Mouse (Mus musculus) megakaryocyte, embryonic 14.5 days (primary cell): Measurements from ENCODE around the gene Wfdc16. TPM values are rescaled to one million over a fixed set of nuclear protein-coding genes. Genes with fewer than 3 reads are reported as not detected.
"Not testable (repeated sequence)": the region's sequence is repeated elsewhere in the genome, so short reads cannot be mapped to it uniquely, and the experiment has no call there.

ENCODE experiments used
- H3K27me3 ChIP-seq: replicated peaks from 2 replicates; pipeline ENCODE3; 2012; ENCODE audit warnings: inconsistent platforms
- H3K36me3 ChIP-seq: replicated peaks from 2 replicates; pipeline ENCODE3; 2012; ENCODE audit warnings: low read length, inconsistent platforms, mixed read lengths
- H3K4me1 ChIP-seq: 2 replicates; pipeline ENCODE4 v1.6.1; 2012; ENCODE audit warnings: inconsistent platforms
- H3K4me3 ChIP-seq: replicated peaks from 2 replicates; pipeline ENCODE3; 2012; ENCODE audit warnings: moderate library complexity, mild to moderate bottlenecking, inconsistent platforms
- H3K9me3 ChIP-seq: 2 replicates; pipeline ENCODE4 v1.6.1; 2012; ENCODE audit warnings: inconsistent platforms
- FLI1 ChIP-seq: IDR thresholded peaks from 2 replicates; pipeline ENCODE4 v1.6.1; 2012; ENCODE audit warnings: low read length, inconsistent platforms, mixed read lengths
- GATA1 ChIP-seq: IDR thresholded peaks from 3 replicates; pipeline ENCODE4 v1.6.1; 2012; ENCODE audit warnings: mixed read lengths, low read length, inconsistent platforms, borderline replicate concordance
- polyA plus RNA-seq: library from polyadenylated mRNA; stranded (reverse); fragments of >175 nt; gene quantifications from 2 replicates; pipeline ENCODE4 v1.2.3, GENCODE M21; 2012; ENCODE audit warnings: low replicate concordance; ENCODE audit not compliant: insufficient read depth

The Wfdc16 gene
- polyA plus RNA-seq, 1 experiment: not detected

GRCm38 (mm10) chr2:164608781-164609180 lies 29.8 kb downstream of the Wfdc16 start:
- H3K4me3 ChIP-seq: no peak overlapping the region
- no peaks in the 10 kb centered on the region for H3K36me3 ChIP-seq
- no peaks in the 10 kb centered on the region for H3K4me1 ChIP-seq
- H3K27me3 ChIP-seq: peaks cover 31% of the 10 kb centered on the region
- TF ChIP-seq FLI1 (no peak), GATA1 (no peak)
- peaks cover 2% of the 10 kb centered on the region for H3K9me3 ChIP-seq

DNA sequence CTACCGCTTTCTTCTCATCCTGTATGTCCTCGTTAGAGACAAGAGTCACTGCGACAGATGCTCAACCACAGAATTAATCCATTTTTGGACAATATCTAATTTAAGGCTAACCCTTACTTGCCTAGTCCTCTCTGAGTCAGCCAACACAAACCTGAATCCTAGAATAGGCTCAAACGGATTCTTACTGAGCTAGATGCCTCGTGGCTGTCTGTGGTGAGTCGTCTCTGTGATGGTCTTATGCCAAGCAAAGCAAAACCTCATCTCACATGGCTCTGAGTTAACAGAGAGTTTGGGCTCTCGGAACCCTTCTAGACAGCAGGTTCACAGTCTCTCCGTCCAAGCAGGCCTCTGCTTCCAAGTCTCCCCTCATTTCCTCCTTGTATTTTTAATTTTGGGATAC lies 34.2 kb downstream of the Wfdc16 start:
- TF ChIP-seq FLI1 (no peak), GATA1 (no peak)
- H3K36me3 ChIP-seq: no peaks in the 10 kb centered on the region
- H3K9me3 ChIP-seq: peaks cover 22% of the 10 kb centered on the region
- H3K4me1 ChIP-seq: no peaks in the 10 kb centered on the region
- H3K4me3 ChIP-seq: no peak overlapping the region
- peaks cover 33% of the 10 kb centered on the region for H3K27me3 ChIP-seq

DNA sequence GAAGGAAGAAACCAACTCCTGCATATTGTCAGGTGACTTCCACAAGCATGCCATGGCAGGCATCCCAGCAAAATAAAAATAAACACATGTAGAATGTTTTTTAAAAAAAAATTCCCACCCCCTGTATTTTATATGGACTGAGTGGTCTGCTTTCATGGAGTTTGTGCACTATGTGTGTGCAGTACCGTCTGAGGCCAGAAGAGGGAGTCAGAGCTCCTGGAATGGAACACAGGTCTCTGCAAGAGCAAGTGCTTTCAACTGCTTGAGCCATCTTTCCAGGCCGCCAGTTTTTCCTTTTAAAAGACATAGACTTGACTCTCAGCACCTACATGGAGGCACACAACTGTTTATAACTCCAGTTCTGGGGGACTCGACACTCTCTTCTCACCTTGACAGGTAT lies 35.1 kb downstream of the Wfdc16 start:
- no peaks in the 10 kb centered on the region for H3K4me1 ChIP-seq
- H3K27me3 ChIP-seq: peaks cover 28% of the 10 kb centered on the region
- TF ChIP-seq FLI1 (no peak), GATA1 (no peak)
- H3K9me3 ChIP-seq: peaks cover 22% of the 10 kb centered on the region
- H3K4me3 ChIP-seq: no peak overlapping the region
- H3K36me3 ChIP-seq: no peaks in the 10 kb centered on the region

- TF ChIP-seq GATA1 (no peak), FLI1 (no peak)
- Histone ChIP-seq H3K4me3 (no peak overlapping the region), H3K36me3 (no peaks in the 10 kb centered on the region), H3K4me1 (no peaks in the 10 kb centered on the region), H3K9me3 (peaks cover 22% of the 10 kb centered on the region), H3K27me3 (peaks cover 21% of the 10 kb centered on the region)
Observed at GRCm38 (mm10) chr2:164600179-164600578, 38.4 kb downstream of the Wfdc16 start.

DNA sequence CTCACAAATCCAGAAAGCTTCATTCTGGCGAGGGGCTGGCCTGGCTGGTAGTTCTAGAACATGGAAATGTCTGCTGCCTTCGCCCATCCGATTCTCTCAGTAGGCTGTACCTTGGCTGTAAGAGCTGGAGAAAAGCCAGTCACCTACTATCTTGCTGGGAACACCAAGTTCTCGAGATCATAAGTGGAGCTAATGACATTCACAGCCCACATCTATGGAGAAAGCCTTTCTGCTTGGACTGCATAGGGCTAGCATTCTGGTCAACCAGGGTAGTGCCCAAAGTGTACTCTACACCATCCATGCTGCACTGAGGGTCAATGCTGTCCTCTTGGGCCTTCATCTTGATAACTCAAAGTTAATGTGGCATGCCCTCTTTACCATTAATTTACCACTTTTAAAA lies 45.1 kb downstream of the Wfdc16 start, which contains the start of gene Eppin:
Gene Eppin, minus strand, starts transcription at position 101 of the 400 bp plus-strand sequence.
- no peaks in the 10 kb centered on the region for H3K36me3 ChIP-seq
- no peaks in the 10 kb centered on the region for H3K9me3 ChIP-seq
- H3K27me3 ChIP-seq: peaks cover 35% of the 10 kb centered on the region
- no peaks in the 10 kb centered on the region for H3K4me1 ChIP-seq
- TF ChIP-seq FLI1: no peak
- no peak for TF ChIP-seq GATA1
- no peak within 1 kb of the TSS for H3K4me3 ChIP-seq

DNA sequence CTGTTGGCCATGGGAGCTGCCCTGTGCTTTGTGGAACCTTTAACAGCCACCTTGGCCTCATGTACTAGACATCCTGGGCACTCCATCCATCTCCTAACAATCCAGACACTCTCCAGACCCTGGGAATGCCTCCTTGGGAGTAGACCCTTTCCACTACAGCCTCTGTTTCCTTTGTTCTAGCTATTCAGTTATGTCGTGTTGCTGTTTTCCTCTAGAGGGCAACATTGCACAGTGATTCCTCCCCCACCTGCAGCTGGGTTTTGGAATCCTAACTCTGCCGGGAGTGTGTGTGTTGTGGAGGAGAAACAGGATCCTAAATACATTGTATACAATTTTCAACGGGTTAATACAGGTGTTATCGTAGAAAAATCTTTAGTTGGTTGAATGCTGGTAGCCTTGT lies 46.6 kb downstream of the Wfdc16 start:
- H3K4me1 ChIP-seq: no peaks in the 10 kb centered on the region
- H3K27me3 ChIP-seq: peaks cover 38% of the 10 kb centered on the region
- TF ChIP-seq FLI1: no peak
- TF ChIP-seq GATA1: no peak
- H3K4me3 ChIP-seq: no peak overlapping the region
- H3K36me3 ChIP-seq: no peaks in the 10 kb centered on the region
- no peaks in the 10 kb centered on the region for H3K9me3 ChIP-seq

- H3K4me3 ChIP-seq, H3K36me3 ChIP-seq, H3K9me3 ChIP-seq, H3K4me1 ChIP-seq: not testable (repeated sequence)
- H3K27me3 ChIP-seq: peaks cover 37% of the 10 kb centered on the region
Observed at GRCm38 (mm10) chr2:164585025-164585725, 53.4 kb downstream of the Wfdc16 start, which contains the start of gene Wfdc6a. Gene Wfdc6a, minus strand, starts transcription at chr2:164585447.

Other genes starting within 250 kb of the Wfdc16 start
- gene Slpi, start 249.7 kb downstream of the Wfdc16 start, polyA plus RNA-seq: 10.8 and 19.1 TPM in 2 replicates
- gene Rbpjl, start 235.7 kb downstream of the Wfdc16 start, polyA plus RNA-seq: 0.18 TPM in 1 of 2 replicates, not detected in the other
- gene Matn4, start 233.6 kb downstream of the Wfdc16 start, polyA plus RNA-seq: not detected in 2 replicates
- gene Sdc4, start 194.9 kb downstream of the Wfdc16 start, polyA plus RNA-seq: 0.78 and 6.1 TPM in 2 replicates
- 63.1 and 105 TPM in 2 replicates for gene Sys1, start 181.8 kb downstream of the Wfdc16 start, polyA plus RNA-seq
- gene Gm20458, start 177.8 kb downstream of the Wfdc16 start, polyA plus RNA-seq: 2.4 TPM in 1 of 2 replicates, not detected in the other
- gene Trp53tg5, start 165.1 kb downstream of the Wfdc16 start, polyA plus RNA-seq: not detected in 2 replicates
- 1.7 and 4.2 TPM in 2 replicates for gene Dbndd2, start 152.7 kb downstream of the Wfdc16 start, polyA plus RNA-seq
- gene Pigt, start 141.3 kb downstream of the Wfdc16 start, polyA plus RNA-seq: 103 and 177 TPM in 2 replicates
- gene Wfdc2, start 76.4 kb downstream of the Wfdc16 start, polyA plus RNA-seq: 0.48 TPM in 1 of 2 replicates, not detected in the other
- not detected in 2 replicates for gene Spint3, start 65.3 kb downstream of the Wfdc16 start, polyA plus RNA-seq
- gene Wfdc6a, start 53.3 kb downstream of the Wfdc16 start, polyA plus RNA-seq: not detected in 2 replicates
- gene Eppin, start 45.2 kb downstream of the Wfdc16 start, polyA plus RNA-seq: not detected in 2 replicates
- gene Wfdc6b, start 25.3 kb downstream of the Wfdc16 start, polyA plus RNA-seq: not detected in 2 replicates
- gene Wfdc8, start 25.2 kb downstream of the Wfdc16 start, polyA plus RNA-seq: 0.68 TPM in 1 of 2 replicates, not detected in the other
- not detected in 2 replicates for gene Wfdc10, start 17.2 kb upstream of the Wfdc16 start, polyA plus RNA-seq
- gene Wfdc9, start 17.8 kb upstream of the Wfdc16 start, polyA plus RNA-seq: not detected in 2 replicates
- gene Wfdc11, start 35.3 kb upstream of the Wfdc16 start, polyA plus RNA-seq: not detected in 2 replicates
- gene Wfdc13, start 46.3 kb upstream of the Wfdc16 start, polyA plus RNA-seq: not detected in 2 replicates
- not detected in 2 replicates for gene Spint4, start 59.7 kb upstream of the Wfdc16 start, polyA plus RNA-seq
- gene Spint5, start 76.5 kb upstream of the Wfdc16 start, polyA plus RNA-seq: not detected in 2 replicates
- gene Wfdc3, start 107.1 kb upstream of the Wfdc16 start, polyA plus RNA-seq: not detected in 2 replicates
- 41.6 and 49.2 TPM in 2 replicates for gene Dnttip1, start 107.2 kb upstream of the Wfdc16 start, polyA plus RNA-seq
- gene Ube2c, start 131.1 kb upstream of the Wfdc16 start, polyA plus RNA-seq: 43.1 and 121 TPM in 2 replicates
- gene Tnnc2, start 141.2 kb upstream of the Wfdc16 start, polyA plus RNA-seq: not detected in 2 replicates
- 7.7 and 9.9 TPM in 2 replicates for gene Snx21, start 147.0 kb upstream of the Wfdc16 start, polyA plus RNA-seq
- 63.1 and 87.6 TPM in 2 replicates for gene Acot8, start 166.1 kb upstream of the Wfdc16 start, polyA plus RNA-seq
- 0.40 TPM in 1 of 2 replicates, not detected in the other for gene Zswim3, start 166.3 kb upstream of the Wfdc16 start, polyA plus RNA-seq
- 13.3 and 15.6 TPM in 2 replicates for gene Zswim1, start 183.9 kb upstream of the Wfdc16 start, polyA plus RNA-seq
- gene Spata25, start 189.7 kb upstream of the Wfdc16 start, polyA plus RNA-seq: not detected in 2 replicates
- gene Ctsa, start 194.1 kb upstream of the Wfdc16 start, polyA plus RNA-seq: 135 and 694 TPM in 2 replicates
- 5.4 TPM in 1 of 2 replicates, not detected in the other for gene Neurl2, start 194.7 kb upstream of the Wfdc16 start, polyA plus RNA-seq
- 15.1 and 146 TPM in 2 replicates for gene Pltp, start 218.9 kb upstream of the Wfdc16 start, polyA plus RNA-seq
- 120 and 158 TPM in 2 replicates for gene Pcif1, start 240.5 kb upstream of the Wfdc16 start, polyA plus RNA-seq